Mouse (Mus musculus): Measurements from ENCODE around the gene Arhgef7.

DNA sequence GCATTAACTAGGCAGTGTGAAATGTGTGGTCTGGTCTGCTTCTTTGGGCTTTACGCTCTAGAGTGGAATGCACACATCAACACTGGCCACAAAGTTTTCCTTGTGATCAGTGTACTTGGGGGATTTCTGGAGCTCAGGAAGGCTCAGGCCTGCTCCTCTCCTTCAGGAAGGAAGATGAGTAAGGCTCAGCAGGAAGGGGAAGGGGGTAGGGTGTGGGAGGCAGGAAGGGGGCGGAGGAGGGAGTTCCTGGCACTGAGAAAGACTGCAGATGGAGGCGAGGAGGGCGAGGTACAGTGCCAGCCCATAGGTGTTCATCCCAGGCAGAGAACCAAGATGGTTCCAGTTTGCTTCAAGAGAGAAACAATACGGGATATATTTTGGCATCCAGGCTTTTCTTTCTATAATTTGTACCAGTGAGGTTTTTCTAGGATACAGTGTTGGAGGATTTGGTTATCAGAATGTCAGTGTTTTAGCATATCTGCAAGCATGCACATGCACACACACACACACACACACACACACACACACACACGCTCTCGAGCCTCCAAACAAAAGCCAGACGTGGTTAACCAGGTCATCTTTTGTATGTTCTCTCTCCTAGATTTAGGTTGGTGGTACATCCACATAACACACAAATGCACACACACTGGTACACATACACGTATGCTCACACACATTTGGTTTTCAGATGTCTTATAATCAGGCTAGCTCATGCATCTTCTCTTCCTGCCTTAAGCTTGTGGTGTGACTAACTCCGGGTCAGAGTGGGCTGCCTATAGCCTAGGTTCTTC is 52.5 kb downstream of the Arhgef7 start:
- TF ChIP-seq CTCF (IDR thresholded peaks at IDR 0.05; ENCODE audit: insufficient read depth, low read depth, low read length) = no peak
- no peak for TF ChIP-seq POLR2A (IDR thresholded peaks at IDR 0.05; ENCODE audit: insufficient read depth, low read depth, low read length)

All from olfactory bulb, adult 2 months (tissue).